Mouse (Mus musculus) urinary bladder, postnatal 4 days (tissue): ENCODE data around the gene Tssk2.
A peak's percentile ranks its signal among the peaks of the same experiment; 100 is the strongest.

Source experiments
- DNase-seq, 2 experiments: peaks; one replicate each; pipeline ENCODE4 v3.0.0; 2021 to 2022; ENCODE audit warnings: low spot score in 2 of 2

Gene Tssk2

DNA sequence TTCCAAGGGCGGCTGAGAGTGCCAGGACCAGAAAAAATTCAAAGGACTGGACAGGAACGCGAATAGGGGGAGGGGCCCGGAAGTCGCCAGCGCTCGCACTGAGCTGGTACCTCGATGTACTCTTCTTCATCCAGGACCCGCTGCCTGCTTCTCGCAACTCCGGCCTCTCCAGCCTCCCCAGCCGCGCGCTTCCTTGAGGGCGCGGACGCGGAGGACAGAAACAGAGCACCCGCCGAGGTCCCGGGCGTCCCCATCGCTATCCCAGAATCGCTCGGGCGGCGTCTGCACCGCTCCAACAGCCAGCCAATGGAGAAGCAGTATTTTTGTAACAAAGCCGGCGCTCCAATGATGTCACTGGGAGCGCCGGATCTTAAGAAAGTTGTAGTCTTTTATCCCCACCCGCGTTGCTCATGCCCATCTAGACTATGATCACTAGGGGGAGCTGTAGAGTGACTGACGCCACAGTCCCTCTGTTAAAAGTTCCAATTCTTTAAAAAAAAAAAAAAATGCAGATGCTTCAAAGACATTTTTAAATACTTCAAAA, 12.7 kb downstream of the Tssk2 start, which contains the start of gene Ess2:
Gene Ess2 (minus strand): TSS at position 297 of the 544 bp plus-strand sequence.
- peak; percentile 84 to 85 for DNase-seq

DNA sequence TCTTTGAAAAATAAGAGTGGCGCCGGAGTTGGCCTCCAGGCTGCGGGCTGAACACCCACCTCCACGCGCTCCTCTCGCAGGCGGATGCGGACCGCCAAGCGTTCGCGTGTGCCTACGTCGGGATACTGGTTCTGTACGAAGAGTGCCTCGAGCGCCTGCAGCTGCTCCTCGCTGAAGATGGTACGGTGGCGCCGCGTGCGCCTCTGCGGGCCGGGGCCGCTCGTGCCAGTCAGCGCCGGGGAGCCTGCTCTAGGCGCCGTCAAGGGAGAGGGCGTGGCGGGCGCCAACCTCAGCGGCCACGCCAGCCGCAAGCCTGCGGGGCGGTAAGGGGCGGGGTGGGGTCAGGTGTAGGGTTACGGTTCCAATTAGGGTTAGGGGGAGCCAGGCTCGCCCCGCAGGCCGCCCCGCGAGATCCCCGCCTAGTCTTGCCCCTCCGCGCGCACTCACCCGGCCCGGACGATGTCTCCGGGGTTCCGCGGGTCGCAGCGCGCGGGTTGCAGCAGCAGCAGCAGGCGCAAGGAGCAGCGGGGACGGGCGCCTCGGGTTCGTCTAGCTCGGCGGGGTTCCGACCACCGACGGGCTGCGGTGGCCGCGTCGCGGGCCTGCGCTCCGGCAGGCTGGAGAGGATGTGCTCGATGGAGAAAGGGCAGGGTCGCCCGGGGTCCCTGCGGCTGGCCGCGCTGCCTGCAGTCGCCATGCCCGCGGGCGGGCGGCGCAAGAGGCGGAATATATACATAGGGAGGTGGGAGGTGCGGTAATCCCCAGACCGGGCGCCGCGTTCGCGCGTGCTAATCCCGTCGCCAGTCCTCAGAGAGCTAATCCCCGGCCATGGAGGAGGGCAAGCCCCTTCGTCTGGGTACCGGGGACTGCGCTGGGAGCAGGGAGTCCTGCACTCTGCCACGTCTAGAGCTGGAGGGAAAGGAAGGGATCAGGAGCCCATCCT, 16.1 kb downstream of the Tssk2 start, which contains the start of gene Gsc2:
Gene Gsc2 (minus strand): TSS at position 753 of the 943 bp plus-strand sequence.
- no peak for DNase-seq

DNA sequence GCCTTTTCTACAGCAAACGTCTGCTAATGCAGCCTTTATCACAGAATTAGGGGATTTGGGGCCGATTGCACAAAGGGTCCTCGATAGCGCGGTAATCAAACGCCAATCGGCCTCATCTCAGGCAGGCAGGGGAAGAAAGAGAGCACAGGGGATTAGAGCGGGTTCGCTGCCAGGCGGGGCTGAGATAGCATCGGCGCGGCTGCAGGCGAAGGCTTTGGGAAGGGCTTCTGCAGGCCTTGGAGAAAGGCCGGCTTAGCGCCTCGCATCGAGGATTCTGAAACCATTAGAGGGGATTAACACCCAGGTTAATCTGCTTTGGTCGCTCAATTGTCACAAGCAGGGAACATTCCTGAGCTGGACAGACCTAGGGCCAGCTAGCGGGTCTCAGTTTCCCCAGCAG, 22.1 kb downstream of the Tssk2 start:
- DNase-seq = no peak

DNA sequence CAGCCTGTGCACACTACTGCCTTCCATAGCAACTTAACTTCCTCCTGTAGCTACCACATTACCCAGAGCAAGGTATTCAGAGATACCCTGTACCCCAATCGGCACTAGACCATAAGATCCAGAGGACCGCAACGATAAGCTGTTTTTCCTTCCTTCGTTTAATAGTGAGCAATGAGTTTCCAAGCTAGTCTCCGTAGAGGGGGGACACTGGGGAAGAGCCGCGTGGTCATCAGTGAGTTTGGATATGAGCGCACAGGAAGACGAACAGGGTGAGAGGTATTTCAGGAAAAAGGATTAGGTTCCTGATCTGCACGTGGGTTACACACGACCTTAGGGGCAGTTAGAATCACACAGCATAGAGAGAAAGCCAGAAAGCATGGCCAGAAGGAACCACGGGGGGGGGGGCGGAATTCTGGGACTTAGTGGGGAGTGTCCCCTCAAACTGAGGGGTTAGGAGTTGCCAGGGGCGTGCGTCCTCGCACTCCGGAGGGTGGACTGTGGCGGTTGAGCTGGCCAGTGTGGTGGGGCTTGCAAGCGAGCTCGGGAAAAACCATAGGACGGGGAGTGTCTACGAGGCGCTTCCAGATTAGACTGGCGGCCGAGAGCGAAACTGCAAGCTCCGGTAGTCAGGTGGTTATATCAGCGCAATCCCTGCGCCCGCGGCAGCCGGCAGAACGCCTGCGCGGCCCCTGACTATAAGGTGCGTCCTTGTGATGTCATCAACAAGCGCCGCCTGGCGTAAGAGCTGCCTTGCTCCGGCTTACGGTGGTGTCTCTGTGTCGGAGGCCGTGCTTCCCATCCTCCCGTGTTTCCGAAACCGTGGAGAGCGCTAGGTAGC, 23.1 kb downstream of the Tssk2 start:
- peak; percentile 90 to 96 for DNase-seq

DNA sequence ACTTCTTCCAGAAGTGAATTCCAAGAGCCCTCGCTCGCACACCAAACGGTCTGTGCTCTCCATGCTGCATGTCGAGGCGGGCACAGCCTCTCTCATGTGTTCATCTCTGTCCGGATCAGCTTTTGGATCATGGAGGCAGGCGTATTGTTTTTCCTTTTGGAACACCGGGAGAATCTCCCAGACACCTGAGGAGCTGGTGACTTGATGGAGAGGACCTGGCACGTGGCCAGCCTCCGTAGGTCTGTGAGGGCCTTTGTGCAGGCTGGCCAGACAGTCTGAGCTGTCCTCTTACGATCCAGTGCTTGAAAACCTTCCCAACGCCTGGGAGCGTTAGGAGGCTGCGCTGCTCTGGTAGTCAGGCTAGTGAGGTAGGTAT, 23.7 kb downstream of the Tssk2 start:
- no peak for DNase-seq

DNA sequence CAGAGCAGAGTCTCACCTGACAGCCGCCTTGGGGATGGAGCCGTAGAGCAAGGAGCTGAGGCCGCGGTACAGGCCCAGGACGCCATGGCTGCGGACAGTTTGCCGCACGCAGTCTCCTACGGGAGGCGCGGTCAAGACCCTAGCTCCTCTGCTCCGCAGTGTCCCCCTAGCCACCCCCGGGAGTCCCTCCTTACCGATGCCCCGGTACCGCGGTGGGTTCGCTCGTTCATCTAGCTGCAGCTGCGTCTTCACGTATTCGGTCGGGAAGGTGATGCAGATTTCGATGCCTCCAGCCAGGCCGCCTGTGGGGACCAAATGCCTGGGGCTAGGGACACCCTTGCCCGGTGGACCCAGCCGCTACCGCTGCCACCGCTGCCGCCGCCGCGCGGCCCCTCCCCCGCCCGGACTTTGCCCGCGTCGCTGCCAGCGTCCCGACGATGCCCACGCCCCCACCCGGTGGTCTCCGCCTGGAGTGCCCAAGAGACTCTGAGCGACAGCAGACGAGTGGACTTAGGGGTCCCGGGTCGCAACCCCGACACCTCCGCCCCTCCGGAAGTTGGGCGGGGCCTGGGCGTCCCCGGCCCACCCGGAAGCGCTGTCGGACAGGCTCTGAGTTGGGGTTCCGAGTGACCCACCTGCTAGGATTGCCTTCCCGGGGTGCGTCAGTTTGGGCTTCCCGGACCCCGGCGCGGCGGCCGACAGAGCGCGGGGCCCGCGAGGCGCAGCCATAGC, 29.1 kb downstream of the Tssk2 start:
- peak in 1 of 2 experiments; percentile 44 for DNase-seq

DNA sequence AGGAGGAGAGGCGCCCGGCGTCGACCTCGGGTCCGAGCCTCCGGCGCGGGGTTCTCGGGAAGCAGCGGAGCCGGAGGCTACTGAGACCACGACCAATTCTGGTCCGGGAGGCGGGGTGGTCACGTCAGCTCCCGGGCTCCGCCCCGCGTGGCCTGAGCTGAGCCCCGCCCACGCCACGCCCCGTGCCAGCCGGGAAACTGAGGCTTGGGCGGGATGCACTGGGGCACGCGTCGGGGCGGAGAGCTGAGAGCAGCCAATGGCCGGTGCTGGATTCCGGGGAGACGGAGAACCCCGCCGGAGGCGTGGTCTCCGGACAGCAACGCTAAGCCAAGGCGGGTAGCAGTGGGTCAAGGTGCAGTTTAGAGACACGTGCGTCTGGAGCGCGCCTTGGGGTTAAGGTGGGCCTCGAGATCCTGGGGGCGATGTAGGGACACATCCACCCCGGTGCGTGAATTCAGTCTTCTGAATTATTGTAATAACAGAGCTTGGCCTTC, 29.7 kb downstream of the Tssk2 start, which contains the start of gene Slc25a1:
Gene Slc25a1 (minus strand): TSS at position 133 of the 494 bp plus-strand sequence.
- DNase-seq = peak; percentile 70 to 75

DNA sequence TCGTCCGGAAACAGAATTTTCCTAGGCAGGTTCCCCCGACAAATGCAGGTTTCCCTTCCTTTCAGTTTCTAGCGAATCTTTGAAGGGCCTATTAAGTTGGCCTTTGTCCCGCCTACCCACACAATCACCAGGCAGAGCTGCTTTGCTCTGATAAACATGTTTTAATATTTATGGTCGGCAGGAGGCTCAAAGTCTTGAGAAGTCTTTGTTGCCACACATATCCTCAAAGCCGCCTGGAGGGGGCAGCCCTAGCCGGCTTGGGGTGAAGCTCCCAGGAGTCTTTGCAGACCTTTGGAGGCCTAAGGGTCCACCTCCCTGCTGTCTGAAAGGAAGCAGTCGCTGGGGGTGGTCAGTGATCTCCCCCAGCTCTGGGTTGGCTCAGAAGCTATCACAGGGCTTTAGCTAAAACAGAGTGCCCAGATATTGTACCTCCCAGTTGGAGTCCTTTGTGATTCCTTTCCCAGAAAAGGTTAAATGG, 30.2 kb downstream of the Tssk2 start:
- DNase-seq = peak; percentile 78 to 80

DNA sequence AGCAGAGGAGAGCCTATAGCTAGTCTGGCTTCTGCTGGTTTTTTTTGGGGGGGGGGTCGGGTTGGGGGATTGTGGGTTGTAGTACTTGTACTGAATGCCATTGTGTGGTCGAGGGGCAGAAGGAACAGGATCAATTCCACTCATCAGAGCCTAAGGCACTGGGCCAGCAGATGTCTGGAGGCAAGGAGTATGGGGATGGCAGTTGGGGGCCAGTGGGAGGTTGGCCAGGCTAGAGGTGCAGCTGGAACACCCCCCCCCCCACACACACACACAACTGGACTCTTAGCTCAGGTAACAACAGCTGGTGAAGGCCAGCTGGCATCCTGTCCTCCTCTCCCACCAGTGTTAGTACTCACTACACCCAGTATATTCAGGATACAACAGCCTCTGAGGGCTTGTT, 30.8 kb downstream of the Tssk2 start:
- DNase-seq = no peak

DNA sequence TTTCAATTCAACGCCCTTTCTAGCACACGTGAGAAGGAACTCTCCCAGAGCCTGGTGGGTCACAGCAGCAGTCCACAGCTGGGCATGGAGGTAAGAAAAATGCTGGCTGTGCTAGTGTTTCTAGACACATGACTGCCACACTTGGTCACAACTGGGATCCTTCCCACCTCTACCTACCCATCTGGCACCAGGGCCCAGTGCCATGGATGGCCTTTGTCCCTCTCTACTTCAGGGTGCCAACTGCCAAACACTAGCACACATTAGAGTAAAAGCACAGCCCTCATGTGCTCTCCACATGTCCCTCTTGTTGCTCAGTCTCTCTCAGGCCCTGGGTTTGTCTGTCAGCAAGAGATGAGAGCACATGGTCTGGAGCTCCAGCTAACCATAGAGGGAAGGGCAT, 31.2 kb downstream of the Tssk2 start:
- DNase-seq = no peak

DNA sequence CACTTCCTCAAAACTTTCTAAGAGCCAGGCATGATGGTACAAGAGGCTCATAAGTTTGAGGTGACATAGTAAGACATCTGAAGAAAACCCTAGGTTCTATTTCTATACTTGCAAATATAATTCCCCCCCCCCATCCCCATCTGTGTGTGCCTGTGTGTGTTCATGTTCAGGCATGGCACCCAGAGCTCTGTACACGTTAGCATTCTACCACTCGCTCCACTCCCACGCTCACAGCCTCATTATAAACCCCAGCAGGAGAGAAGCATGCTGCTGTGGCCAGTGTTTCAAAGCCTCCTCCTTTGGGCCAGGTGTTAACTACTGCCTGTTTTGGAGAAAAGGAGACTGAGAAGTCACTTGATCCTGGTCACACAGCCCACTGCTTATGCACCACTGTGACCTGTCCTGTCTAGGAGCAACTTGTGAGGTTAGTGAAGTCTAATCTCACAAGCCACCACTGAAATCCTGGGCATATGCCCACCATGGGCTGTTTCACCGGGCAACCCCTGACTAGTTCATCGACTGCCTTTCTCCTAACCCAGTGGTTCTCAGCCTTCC, 33.5 kb downstream of the Tssk2 start:
- no peak for DNase-seq

DNA sequence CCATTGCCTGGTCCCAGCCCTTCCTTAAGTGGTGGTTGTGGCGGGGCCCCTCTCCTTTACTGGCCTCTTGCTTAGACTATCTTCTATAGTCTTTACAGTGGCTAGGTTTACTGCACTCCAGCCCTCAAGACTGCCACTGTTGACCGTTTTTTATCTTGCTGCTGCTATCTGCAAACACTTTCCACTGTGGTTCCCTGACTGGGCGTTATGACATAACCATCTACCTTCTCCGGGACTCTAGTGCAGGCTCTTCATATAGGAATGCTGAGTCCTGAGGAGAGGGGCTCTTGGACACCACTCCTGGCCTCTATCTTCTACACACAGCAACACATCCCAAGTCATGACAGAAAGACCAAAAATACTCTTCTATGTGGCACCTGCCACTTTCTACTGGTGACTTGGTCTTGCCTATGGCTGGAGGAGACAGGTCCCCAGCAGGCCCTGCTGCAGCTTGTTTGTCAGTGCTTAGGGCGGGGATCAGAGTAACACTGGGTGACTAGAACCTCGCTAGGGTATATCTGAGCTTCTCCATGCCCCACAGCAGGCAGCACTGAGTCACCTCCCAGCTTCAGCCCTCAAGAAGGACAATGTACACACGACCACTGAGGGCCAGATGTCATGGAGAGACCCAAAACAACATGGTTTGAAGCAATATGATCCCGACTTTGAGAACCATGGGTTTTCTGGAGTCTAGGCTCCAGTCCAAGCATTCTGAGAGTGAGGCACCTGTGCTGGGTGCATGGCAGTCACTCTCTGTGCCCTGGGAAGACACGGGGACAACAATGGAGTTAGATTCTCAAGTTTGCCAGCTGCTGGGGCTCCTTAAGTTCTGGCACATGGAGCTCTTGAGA, 35.4 kb downstream of the Tssk2 start:
- no peak for DNase-seq

DNA sequence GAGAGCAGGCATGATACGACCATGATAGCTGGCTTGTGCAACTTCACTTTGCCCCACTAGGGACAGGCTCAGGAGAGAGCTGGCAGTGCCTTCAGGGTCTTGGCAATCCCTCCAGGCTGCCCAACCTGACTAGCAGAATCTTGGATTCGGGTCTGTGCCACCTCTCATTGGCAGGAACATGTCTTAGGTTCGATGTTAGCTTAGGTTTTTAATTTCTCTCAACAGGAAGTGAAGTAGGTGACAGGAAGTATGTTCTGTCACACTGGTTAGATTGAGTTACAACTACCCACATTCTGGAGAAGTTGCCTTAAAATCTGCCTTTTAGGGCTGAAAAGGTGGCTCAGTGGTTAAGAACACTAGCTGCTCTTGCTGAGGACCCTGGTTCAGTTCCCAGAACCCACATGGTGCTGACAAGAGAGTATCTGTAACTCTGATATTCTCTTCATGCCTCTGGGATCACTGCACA, 36.0 kb downstream of the Tssk2 start:
- DNase-seq = no peak

DNA sequence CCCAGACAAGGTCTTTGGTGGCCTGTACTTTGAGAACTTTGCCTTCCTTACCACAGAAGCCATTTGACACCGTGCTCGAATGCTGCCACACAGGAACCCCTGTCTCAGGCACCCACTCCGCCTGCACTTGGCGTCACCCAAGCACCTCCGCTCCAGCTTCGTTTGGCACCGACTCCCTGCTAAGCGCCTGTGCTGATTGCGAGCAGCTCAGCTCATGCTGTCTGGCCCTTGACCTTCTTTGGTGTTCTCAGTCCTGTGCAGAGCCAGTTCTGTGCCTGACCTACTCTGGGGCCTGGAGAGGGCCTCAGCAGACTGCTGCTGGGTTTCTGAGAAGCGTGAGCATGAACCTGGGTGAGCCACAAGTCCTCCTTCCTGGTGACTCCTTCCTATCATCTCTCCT, 38.3 kb downstream of the Tssk2 start:
- DNase-seq = no peak

DNA sequence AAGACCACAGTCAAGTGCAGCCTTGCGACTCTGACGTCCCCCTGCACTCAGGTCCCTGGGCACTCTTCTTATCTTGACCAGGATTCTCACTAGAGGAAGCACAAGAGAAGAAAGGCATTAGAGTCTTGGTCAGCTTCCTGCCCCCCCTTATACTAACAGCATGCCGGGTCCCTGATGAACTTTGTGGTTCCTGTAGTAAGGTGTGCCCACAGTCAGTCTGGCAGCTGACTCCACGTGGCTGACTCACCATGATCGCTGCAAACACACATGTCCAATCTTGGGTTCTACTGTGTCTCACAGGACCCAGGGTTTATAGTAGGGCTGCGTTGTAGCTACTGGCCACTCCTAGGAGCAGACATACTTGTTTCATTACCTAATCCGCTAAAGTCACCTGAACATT, 39.8 kb downstream of the Tssk2 start:
- DNase-seq = no peak

DNA sequence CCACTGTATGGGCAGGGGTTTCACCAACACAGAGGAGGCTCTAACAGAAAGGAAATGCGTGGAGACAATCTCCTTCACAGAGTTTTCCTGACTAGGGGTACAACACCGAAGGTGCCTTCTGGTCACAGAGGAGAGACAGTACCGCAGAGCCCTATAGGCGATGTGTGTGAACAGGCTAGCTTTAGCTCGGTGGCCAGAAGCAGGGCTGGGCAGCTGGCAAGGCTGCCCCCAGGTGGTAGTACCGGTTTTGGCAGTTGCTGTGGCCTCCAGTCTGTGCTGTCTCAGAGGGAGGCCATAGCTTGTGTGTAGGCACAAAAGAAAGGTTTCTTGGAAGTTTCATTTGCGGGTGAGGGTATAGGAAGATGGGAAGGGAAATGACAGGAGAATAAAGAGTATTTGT, 40.4 kb downstream of the Tssk2 start:
- DNase-seq = peak; percentile 48 to 67

DNA sequence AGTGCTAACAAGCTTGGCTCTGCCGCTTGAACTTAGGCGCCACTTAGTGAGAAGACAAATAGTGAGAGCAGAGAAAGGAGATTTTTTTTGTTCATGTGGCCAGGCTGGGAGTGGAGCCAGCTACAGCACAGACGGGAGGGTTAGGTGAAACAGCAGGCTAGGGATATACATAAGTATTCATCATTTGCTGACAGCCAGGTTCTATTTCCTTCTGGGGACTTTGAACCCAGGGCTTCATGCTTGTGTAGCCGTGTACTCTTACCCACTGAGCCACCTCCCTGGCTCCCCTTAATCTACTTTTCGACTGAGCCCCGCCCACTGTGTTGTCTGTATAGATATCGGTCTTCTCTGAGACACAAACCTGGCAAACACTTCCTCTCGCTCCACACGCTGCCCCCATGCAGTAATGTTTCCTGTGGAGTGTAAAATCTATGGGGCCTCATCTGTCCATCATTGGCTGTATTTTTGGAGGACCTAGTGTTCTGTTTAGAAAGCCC, 40.9 kb downstream of the Tssk2 start:
- no peak for DNase-seq

DNA sequence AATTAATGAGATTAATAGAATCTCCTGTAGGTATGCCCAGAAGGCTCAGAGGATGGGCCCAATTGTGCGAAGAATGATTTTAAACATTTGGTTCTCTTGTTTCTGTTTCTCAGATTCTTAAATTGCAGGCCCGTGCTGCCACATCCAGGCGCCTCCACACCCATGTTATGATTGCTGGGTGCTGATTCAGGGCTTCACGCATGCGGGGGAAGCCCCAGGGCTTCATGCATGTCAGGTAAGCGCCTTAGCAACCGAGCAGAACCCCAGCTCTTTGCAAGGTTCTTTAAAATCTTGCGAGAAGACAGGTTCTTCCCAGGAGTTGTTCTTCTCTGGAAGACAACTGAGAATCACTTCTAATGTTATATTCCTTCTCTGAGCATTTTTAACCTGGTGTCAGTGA, 45.0 kb downstream of the Tssk2 start:
- DNase-seq = no peak

DNA sequence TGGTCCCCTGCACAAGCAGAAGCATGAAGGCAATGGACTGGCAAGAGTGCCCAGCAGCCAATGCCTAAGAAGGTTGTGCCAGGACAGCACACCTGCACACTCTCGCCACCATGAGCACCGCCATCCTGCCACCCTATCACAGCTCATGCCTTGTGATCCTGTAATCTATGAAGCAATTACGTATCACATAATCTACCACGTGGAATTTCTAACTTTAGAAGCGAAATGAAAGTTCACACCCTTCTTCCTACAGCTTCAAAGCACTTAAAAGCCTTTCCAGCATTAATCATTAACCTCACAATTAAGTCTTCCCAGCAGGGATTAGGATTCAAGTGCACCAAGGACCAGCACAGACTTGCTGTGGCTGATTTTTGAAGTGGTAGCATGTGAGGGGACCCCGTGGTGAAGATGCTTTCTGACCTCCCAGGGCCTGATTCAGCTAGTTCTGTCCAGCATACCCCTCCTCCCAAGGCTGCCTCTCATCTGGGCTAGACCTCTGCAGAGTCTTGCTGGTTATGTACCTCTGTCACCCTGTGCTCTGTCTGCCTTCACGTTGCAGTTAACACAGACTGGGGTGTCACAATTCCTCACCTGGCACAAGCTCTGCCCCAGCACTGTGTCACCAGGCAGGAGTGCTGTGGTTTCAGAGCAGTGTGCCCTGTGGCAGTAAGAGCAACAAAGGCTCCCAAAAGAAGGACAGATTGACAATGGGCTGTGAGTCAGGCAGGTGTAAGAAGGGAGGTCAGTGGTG, 46.8 kb downstream of the Tssk2 start:
- DNase-seq = no peak
